Mouse (Mus musculus): Measurements from ENCODE around the gene Sub1.

The Sub1 gene

GRCm38 (mm10) chr15:11996883-11997282 is at the start of gene Sub1:
TSS of gene Sub1 (minus strand) at chr15:11996983.
- DNase-seq (ENCODE audit: low spot score in 2 of 2): no peak

- no peak for DNase-seq (ENCODE audit: low spot score in 2 of 2)
These were observed 43.6 kb upstream of the Sub1 start for GRCm38 (mm10) chr15:12040407-12040710.

GRCm38 (mm10) chr15:12039671-12040406 is 43.1 kb upstream of the Sub1 start:
- DNase-seq (ENCODE audit: low spot score in 2 of 2): no peak

GRCm38 (mm10) chr15:12039256-12039655 is 42.5 kb upstream of the Sub1 start:
- DNase-seq (ENCODE audit: low spot score in 2 of 2): no peak

GRCm38 (mm10) chr15:12037866-12038625 is 41.3 kb upstream of the Sub1 start:
- no peak for DNase-seq (ENCODE audit: low spot score in 2 of 2)

GRCm38 (mm10) chr15:12037217-12037616 is 40.4 kb upstream of the Sub1 start:
- DNase-seq (ENCODE audit: low spot score in 2 of 2): peak in 1 of 2 experiments; percentile 50

GRCm38 (mm10) chr15:12036675-12037074 is 39.9 kb upstream of the Sub1 start:
- DNase-seq (ENCODE audit: low spot score in 2 of 2): no peak

- DNase-seq (ENCODE audit: low spot score in 2 of 2): no peak
These were observed 37.5 kb upstream of the Sub1 start for GRCm38 (mm10) chr15:12034317-12034716.

GRCm38 (mm10) chr15:12033155-12033554 is 36.4 kb upstream of the Sub1 start:
- DNase-seq (ENCODE audit: low spot score in 2 of 2): no peak

- DNase-seq (ENCODE audit: low spot score in 2 of 2): no peak
These were observed 35.7 kb upstream of the Sub1 start for GRCm38 (mm10) chr15:12032512-12032911.

- DNase-seq (ENCODE audit: low spot score in 2 of 2): no peak
These were observed 35.1 kb upstream of the Sub1 start for GRCm38 (mm10) chr15:12031861-12032260.

- no peak for DNase-seq (ENCODE audit: low spot score in 2 of 2)
These were observed 33.4 kb upstream of the Sub1 start for GRCm38 (mm10) chr15:12030221-12030620.

- DNase-seq (ENCODE audit: low spot score in 2 of 2): no peak
These were observed 31.0 kb upstream of the Sub1 start for GRCm38 (mm10) chr15:12027807-12028206.

- DNase-seq (ENCODE audit: low spot score in 2 of 2): no peak
These were observed 30.2 kb upstream of the Sub1 start for GRCm38 (mm10) chr15:12026932-12027450.

GRCm38 (mm10) chr15:12026026-12026425 is 29.2 kb upstream of the Sub1 start:
- DNase-seq (ENCODE audit: low spot score in 2 of 2): no peak

GRCm38 (mm10) chr15:12025341-12025740 is 28.6 kb upstream of the Sub1 start:
- no peak for DNase-seq (ENCODE audit: low spot score in 2 of 2)

- DNase-seq (ENCODE audit: low spot score in 2 of 2): no peak
These were observed 28.0 kb upstream of the Sub1 start for GRCm38 (mm10) chr15:12024791-12025268.

GRCm38 (mm10) chr15:12019443-12019842 is 22.7 kb upstream of the Sub1 start:
- DNase-seq (ENCODE audit: low spot score in 2 of 2): no peak

GRCm38 (mm10) chr15:12018428-12018757 is 21.6 kb upstream of the Sub1 start:
- DNase-seq (ENCODE audit: low spot score in 2 of 2): no peak

- DNase-seq (ENCODE audit: low spot score in 2 of 2): no peak
These were observed 21.1 kb upstream of the Sub1 start for GRCm38 (mm10) chr15:12017700-12018427.

GRCm38 (mm10) chr15:12014197-12014905 is 17.6 kb upstream of the Sub1 start:
- no peak for DNase-seq (ENCODE audit: low spot score in 2 of 2)

Data from spleen, postnatal 10 days (tissue).